Comparison of ENCODE assay signal across 28 mouse cellular contexts in genomic region chr6:28897326-28898085, GRCm38 (mm10).
DNase-seq lines count a peak whose midpoint lies in the region; ATAC-seq and TF ChIP-seq lines count a peak whose summit lies in the region.
"Had no signal": no experiment of that assay in that cellular context is flagged by ENCODE, and none has a peak within 500 bp of the region (broad histone marks: within the 10 kb centered on the region; RNA-seq: fewer than 3 reads in every experiment).

No protein-coding gene starts in this region.

- peak overlapping the region; percentile 62; the same call in 1 of the 2 replicates for H3K27ac ChIP-seq in hindbrain, embryonic 10.5 days
- H3K27ac ChIP-seq in hindbrain, postnatal 0 days, result no peak overlapping the region
- H3K27ac ChIP-seq in neural tube, embryonic 11.5 days (ENCODE audit: low read depth, low read length), result peak overlapping the region; percentile 3
- H3K27ac ChIP-seq: embryonic facial prominence, embryonic 13.5 days; heart, adult 2 months; limb, embryonic 12.5 days; liver, embryonic 13.5 days; macrophage; midbrain, embryonic 15.5 days had no signal

- no peaks in the 10 kb centered on the region for H3K9me3 ChIP-seq in hindbrain, embryonic 10.5 days
- H3K9me3 ChIP-seq in hindbrain, postnatal 0 days (ENCODE audit: low read length), result no peaks in the 10 kb centered on the region
- H3K9me3 ChIP-seq in neural tube, embryonic 11.5 days (ENCODE audit: control insufficient read depth, low read length), result no peaks in the 10 kb centered on the region
- H3K9me3 ChIP-seq: embryonic facial prominence, embryonic 13.5 days; limb, embryonic 12.5 days; liver, embryonic 13.5 days; midbrain, embryonic 15.5 days had no signal

- DNase-seq in hindbrain, embryonic 10.5 days (ENCODE audit: low spot score), result no peak
- DNase-seq in hindbrain, postnatal 0 days (ENCODE audit: low spot score), result no peak
- DNase-seq in neural tube, embryonic 11.5 days (ENCODE audit: low spot score), result no peak
- DNase-seq in neural tube, embryonic 10.5 days (ENCODE audit: extremely low spot score, low spot score), result no peak
- DNase-seq in adipocyte (ENCODE audit: low spot score), result peak; percentile 95
- DNase-seq in B cell, adult 2 months, result no peak
- DNase-seq in T-cell, adult 2 months (ENCODE audit: low spot score), result no peak
- DNase-seq: adrenal gland, adult 2 months; cerebellum, adult 2 months; cerebellum, postnatal 25 days; gastrocnemius, postnatal 25 days; heart, adult 2 months; heart, postnatal 36 days; kidney, adult 9 months; kidney, postnatal 25 days; liver, embryonic 13.5 days; lung, adult 2 months; right cerebral cortex, postnatal 25 days; spleen, adult 18-20 months; thymus, postnatal 25 days had no signal

- no peak for TF ChIP-seq CTCF in hindbrain, postnatal 0 days (IDR thresholded peaks at IDR 0.05; ENCODE audit: low read depth)

- H3K9ac ChIP-seq in hindbrain, postnatal 0 days (replicated peaks; ENCODE audit: low read length), result no peak overlapping the region
- no peak overlapping the region for H3K9ac ChIP-seq in neural tube, embryonic 11.5 days (ENCODE audit: low read length)
- H3K9ac ChIP-seq: embryonic facial prominence, embryonic 13.5 days; limb, embryonic 12.5 days; liver, embryonic 13.5 days; midbrain, embryonic 15.5 days had no signal

- 63% methylated on average over 11 of the region's 11 CpGs for WGBS in hindbrain, embryonic 10.5 days
- WGBS in hindbrain, postnatal 0 days, result 60% methylated on average over 11 of the region's 11 CpGs
- WGBS in neural tube, embryonic 11.5 days, result 56% methylated on average over 11 of the region's 11 CpGs

- no peak overlapping the region for H3K4me3 ChIP-seq in hindbrain, embryonic 10.5 days
- no peak overlapping the region for H3K4me3 ChIP-seq in hindbrain, postnatal 0 days (ENCODE audit: low read length)
- H3K4me3 ChIP-seq in neural tube, embryonic 11.5 days (ENCODE audit: low read depth, low read length), result no peak overlapping the region
- H3K4me3 ChIP-seq: embryonic facial prominence, embryonic 13.5 days; erythroblast, embryonic 14.5 days; heart, adult 2 months; limb, embryonic 12.5 days; liver, embryonic 13.5 days; midbrain, embryonic 15.5 days; myocyte had no signal

- H3K4me1 ChIP-seq in hindbrain, embryonic 10.5 days (replicated peaks), result peaks cover 57% of the 10 kb centered on the region
- H3K4me1 ChIP-seq in hindbrain, postnatal 0 days (ENCODE audit: insufficient read depth, low read length), result no peaks in the 10 kb centered on the region
- peaks cover 26% of the 10 kb centered on the region for H3K4me1 ChIP-seq in neural tube, embryonic 11.5 days (ENCODE audit: control insufficient read depth, insufficient read depth, low read length)
- H3K4me1 ChIP-seq: liver, embryonic 13.5 days had no signal

- H3K36me3 ChIP-seq in hindbrain, embryonic 10.5 days, result no peaks in the 10 kb centered on the region
- H3K36me3 ChIP-seq in hindbrain, postnatal 0 days (ENCODE audit: insufficient read depth, low read length), result no peaks in the 10 kb centered on the region
- H3K36me3 ChIP-seq in neural tube, embryonic 11.5 days (ENCODE audit: control insufficient read depth, insufficient read depth, low read length), result no peaks in the 10 kb centered on the region
- H3K36me3 ChIP-seq: embryonic facial prominence, embryonic 13.5 days; liver, embryonic 13.5 days; midbrain, embryonic 15.5 days had no signal

- no peak overlapping the region for H3K4me2 ChIP-seq in hindbrain, postnatal 0 days (ENCODE audit: low read depth, low read length)
- H3K4me2 ChIP-seq in neural tube, embryonic 11.5 days (ENCODE audit: low read depth), result no peak overlapping the region
- H3K4me2 ChIP-seq: embryonic facial prominence, embryonic 13.5 days; limb, embryonic 12.5 days; liver, embryonic 13.5 days; midbrain, embryonic 15.5 days had no signal

- H3K27me3 ChIP-seq in hindbrain, embryonic 10.5 days (ENCODE audit: insufficient read depth, poor library complexity, severe bottlenecking), result peaks cover 2% of the 10 kb centered on the region; the same call in 1 of the 2 replicates
- H3K27me3 ChIP-seq in hindbrain, postnatal 0 days (ENCODE audit: insufficient read depth, low read length), result no peaks in the 10 kb centered on the region
- no peaks in the 10 kb centered on the region for H3K27me3 ChIP-seq in neural tube, embryonic 11.5 days (ENCODE audit: control insufficient read depth, insufficient read depth, low read length)
- H3K27me3 ChIP-seq: embryonic facial prominence, embryonic 13.5 days; limb, embryonic 12.5 days; liver, embryonic 13.5 days; midbrain, embryonic 15.5 days had no signal

- no peak for ATAC-seq in hindbrain, postnatal 0 days
- ATAC-seq in neural tube, embryonic 11.5 days (ENCODE audit: insufficient read depth, low FRiP score, low TSS enrichment), result no peak
- ATAC-seq: forebrain, embryonic 14.5 days; hindbrain, embryonic 16.5 days; midbrain, embryonic 15.5 days had no signal
